Mouse (Mus musculus): ENCODE results near the gene C1ra. TPM values are rescaled to one million over a fixed set of nuclear protein-coding genes. Genes with fewer than 3 reads are reported as not detected.
A peak's percentile ranks its signal among the peaks of the same experiment; 100 is the strongest.
"Not testable (repeated sequence)": the region's sequence is repeated elsewhere in the genome, so short reads cannot be mapped to it uniquely, and the experiment has no call there.

Gene C1ra
- 0.31 and 0.36 TPM in 2 replicates for polyA plus RNA-seq (2015; fragmentation: Nextera tagmentation; extraction: Ambion mirVana)

DNA sequence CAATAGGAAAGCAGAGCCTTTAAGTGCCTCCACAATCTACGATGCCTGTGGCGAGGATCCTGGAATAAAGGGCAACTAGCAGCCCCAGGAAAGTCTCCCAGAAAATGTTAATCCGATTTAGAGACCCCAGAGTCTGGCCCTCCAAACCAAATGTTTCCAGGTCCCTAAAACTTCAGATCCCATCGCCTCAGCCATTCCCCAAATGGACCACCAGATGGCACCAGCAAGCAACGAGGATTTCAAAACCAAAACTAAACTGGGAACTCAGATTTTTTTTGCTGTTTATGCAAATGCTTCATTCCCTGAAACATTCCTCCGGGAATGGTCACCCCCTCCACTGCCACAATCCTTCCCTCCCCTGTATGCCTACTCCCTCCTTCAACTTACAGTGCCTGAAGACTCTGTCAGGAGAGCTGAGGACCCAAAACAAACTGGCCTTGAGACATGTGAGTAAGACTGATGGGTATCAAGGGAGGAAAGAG, at the start of gene C1ra:
TSS of gene C1ra (plus strand) at position 51 of the 482 bp plus-strand sequence.
- no peak within 1 kb of the TSS for H3K27ac ChIP-seq (ENCODE audit: low read length)
- 6% methylated on average over 6 of the region's 6 CpGs for WGBS
- H3K4me2 ChIP-seq (ENCODE audit: low read length) = 0 out of 2 replicates have a peak within 1 kb of the TSS, but pooled peaks have one; percentile 27
- no peaks in the 10 kb centered on the region for H3K36me3 ChIP-seq (ENCODE audit: control insufficient read depth, insufficient read depth, low read length)
- H3K9ac ChIP-seq (ENCODE audit: low read depth, low read length) = no peak within 1 kb of the TSS
- H3K4me3 ChIP-seq (ENCODE audit: low read depth, low read length) = no peak within 1 kb of the TSS
- no peak for ATAC-seq
- no peaks in the 10 kb centered on the region for H3K9me3 ChIP-seq (replicated peaks; ENCODE audit: control insufficient read depth, low read length, poor library complexity, severe bottlenecking)
- no peaks in the 10 kb centered on the region for H3K27me3 ChIP-seq (ENCODE audit: control insufficient read depth, insufficient read depth, low read depth, low read length)
- no peaks in the 10 kb centered on the region for H3K4me1 ChIP-seq (ENCODE audit: control insufficient read depth, insufficient read depth, low read length)

DNA sequence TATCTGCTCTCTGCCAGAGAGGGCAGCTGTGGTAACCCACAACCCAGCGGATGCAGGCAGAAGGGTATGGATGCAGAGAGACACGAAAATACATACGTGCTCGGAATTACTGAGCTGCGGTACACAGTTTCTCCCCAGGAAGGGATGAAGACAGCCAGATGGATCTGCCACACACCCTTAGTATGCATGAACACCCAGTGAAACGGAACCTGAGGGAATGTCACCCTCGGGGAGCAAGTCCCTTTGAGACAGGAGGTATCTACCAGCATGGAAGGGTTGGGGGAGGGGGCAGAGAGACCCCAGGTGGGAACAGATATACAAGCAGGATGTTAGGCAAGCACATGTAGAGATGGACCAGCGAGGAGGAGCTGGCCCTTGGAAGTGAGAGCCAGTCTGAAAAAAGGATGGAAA, 48.3 kb upstream of the C1ra start:
- H3K27ac ChIP-seq (ENCODE audit: low read length) = peak overlapping the region; percentile 92
- peaks cover 21% of the 10 kb centered on the region for H3K4me1 ChIP-seq (ENCODE audit: control insufficient read depth, insufficient read depth, low read length)
- no peaks in the 10 kb centered on the region; the same call in 1 of the 2 replicates for H3K36me3 ChIP-seq (ENCODE audit: control insufficient read depth, insufficient read depth, low read length)
- H3K27me3 ChIP-seq (ENCODE audit: control insufficient read depth, insufficient read depth, low read depth, low read length) = no peaks in the 10 kb centered on the region
- peak; percentile 53 for ATAC-seq
- H3K4me2 ChIP-seq (ENCODE audit: low read length) = peak overlapping the region; percentile 68
- H3K4me3 ChIP-seq (ENCODE audit: low read depth, low read length) = peak overlapping the region; percentile 73
- WGBS = 11% methylated on average over 8 of the region's 8 CpGs
- H3K9ac ChIP-seq (ENCODE audit: low read depth, low read length) = peak overlapping the region; percentile 87
- no peaks in the 10 kb centered on the region for H3K9me3 ChIP-seq (replicated peaks; ENCODE audit: control insufficient read depth, low read length, poor library complexity, severe bottlenecking)

DNA sequence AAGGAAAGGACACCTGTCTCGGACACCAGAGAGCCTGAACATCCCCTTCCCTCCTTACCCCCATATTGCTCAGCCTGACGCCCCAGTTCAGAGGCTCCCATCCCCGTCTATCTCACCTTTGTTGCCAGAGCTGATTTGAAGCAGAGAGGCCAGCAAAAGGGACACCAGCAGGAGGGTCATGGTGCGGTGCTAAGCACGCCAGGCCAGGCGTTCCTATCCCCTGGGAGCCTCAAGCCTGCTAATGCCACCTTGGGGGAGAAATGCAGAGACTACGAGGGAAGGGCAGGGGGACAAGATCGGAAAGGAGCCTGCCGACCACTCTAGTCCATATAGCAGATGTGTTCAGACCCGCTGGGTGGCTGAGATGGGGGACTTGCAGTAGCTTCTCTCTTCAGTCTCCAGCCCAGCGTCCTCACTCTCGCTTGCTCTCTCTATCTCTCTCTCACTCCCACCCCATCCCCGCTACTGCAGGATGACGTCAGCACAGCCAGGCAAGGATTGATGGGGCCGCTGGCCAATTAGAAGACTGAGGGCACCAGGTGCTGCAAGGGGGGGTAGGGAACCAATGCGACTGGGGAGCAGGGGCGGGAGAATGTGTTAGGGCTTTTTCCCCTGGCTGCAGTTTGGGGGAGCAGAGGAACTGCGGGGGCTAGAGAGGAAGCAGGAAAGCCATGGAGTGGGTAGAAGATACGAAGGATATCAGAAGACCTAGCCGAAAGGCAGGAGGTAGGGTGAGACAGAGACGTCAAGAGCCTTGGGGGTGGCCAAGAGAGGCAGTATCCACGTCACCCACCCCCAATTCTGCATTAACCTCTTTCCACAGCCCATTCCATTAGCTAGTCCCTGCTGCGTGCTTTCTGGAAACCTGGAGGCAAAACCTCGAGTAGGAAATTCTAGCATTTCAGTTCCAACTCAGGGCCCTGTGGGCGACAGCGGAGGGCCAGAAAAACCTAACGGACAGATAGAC, 47.6 kb upstream of the C1ra start, which contains the start of gene Clstn3:
TSS of gene Clstn3 (minus strand) at position 490 of the 967 bp plus-strand sequence.
- 5% methylated on average over 26 of the region's 27 CpGs for WGBS
- peak; percentile 97 for ATAC-seq
- no peaks in the 10 kb centered on the region for H3K9me3 ChIP-seq (replicated peaks; ENCODE audit: control insufficient read depth, low read length, poor library complexity, severe bottlenecking)
- H3K36me3 ChIP-seq (ENCODE audit: control insufficient read depth, insufficient read depth, low read length) = no peaks in the 10 kb centered on the region; the same call in 1 of the 2 replicates
- H3K27ac ChIP-seq (ENCODE audit: low read length) = peak within 1 kb of the TSS; percentile 92
- no peaks in the 10 kb centered on the region for H3K27me3 ChIP-seq (ENCODE audit: control insufficient read depth, insufficient read depth, low read depth, low read length)
- peak within 1 kb of the TSS; percentile 87 for H3K9ac ChIP-seq (ENCODE audit: low read depth, low read length)
- H3K4me2 ChIP-seq (ENCODE audit: low read length) = peak within 1 kb of the TSS; percentile 68
- H3K4me1 ChIP-seq (ENCODE audit: control insufficient read depth, insufficient read depth, low read length) = peaks cover 21% of the 10 kb centered on the region
- peak within 1 kb of the TSS; percentile 73 for H3K4me3 ChIP-seq (ENCODE audit: low read depth, low read length)

DNA sequence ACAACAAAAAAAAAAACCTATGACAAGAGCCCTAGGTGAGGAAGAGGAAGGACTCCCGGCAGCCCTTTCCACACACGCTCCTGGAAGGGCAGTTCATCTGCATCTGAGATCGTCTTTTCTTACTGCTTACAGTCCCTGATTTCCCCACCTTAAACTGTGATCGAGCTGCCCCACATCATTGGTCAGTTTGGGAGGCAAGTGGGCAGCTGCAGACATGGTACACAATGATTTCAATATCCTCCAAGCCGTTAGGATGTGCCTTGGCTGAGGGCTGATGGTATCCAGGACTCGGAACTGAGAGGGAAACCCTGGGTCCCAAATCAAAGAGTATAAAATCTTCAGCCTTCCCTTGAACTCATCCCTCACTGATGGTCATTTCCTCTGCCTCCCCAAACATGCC, 46.9 kb upstream of the C1ra start:
- 37% methylated on average over 6 of the region's 6 CpGs for WGBS
- H3K9me3 ChIP-seq (replicated peaks; ENCODE audit: control insufficient read depth, low read length, poor library complexity, severe bottlenecking) = no peaks in the 10 kb centered on the region
- H3K4me3 ChIP-seq (ENCODE audit: low read depth, low read length) = peak overlapping the region; percentile 73
- peak overlapping the region; percentile 68 for H3K4me2 ChIP-seq (ENCODE audit: low read length)
- no peaks in the 10 kb centered on the region; the same call in 1 of the 2 replicates for H3K36me3 ChIP-seq (ENCODE audit: control insufficient read depth, insufficient read depth, low read length)
- peaks cover 21% of the 10 kb centered on the region for H3K4me1 ChIP-seq (ENCODE audit: control insufficient read depth, insufficient read depth, low read length)
- peak overlapping the region; percentile 87 for H3K9ac ChIP-seq (ENCODE audit: low read depth, low read length)
- ATAC-seq = 0 out of 2 replicates have a peak, but pooled peaks have one; percentile 3
- H3K27me3 ChIP-seq (ENCODE audit: control insufficient read depth, insufficient read depth, low read depth, low read length) = no peaks in the 10 kb centered on the region
- peak overlapping the region; percentile 92 for H3K27ac ChIP-seq (ENCODE audit: low read length)

DNA sequence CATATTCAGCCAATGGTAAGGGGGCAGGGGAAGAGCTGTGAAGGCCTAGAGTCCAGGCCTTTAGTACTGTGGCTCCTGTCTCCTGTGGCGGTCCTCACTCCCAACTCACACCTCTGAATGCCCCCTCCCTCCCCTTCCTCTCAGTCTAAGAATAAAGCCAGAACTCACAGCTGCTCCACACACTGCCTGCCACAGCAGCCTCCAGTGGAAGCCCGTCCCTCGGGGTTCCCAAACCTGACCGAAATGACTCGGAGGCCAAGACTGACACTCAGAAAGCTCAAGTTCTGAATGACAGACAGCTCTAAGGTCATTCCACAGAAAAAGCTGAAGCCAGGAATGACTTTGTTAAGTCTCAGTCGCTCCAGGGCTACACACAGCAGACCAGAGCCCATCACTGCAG, 46.5 kb upstream of the C1ra start:
- Histone ChIP-seq H3K4me2 (ENCODE audit: low read length) (peak overlapping the region; percentile 68), H3K27ac (ENCODE audit: low read length) (peak overlapping the region; percentile 92), H3K4me1 (ENCODE audit: control insufficient read depth, insufficient read depth, low read length) (peaks cover 21% of the 10 kb centered on the region), H3K9ac (ENCODE audit: low read depth, low read length) (0 out of 2 replicates have a peak overlapping the region, but pooled peaks have one; percentile 87), H3K4me3 (ENCODE audit: low read depth, low read length) (no peak overlapping the region), H3K9me3 (replicated peaks; ENCODE audit: control insufficient read depth, low read length, poor library complexity, severe bottlenecking) (no peaks in the 10 kb centered on the region), H3K36me3 (ENCODE audit: control insufficient read depth, insufficient read depth, low read length) (no peaks in the 10 kb centered on the region; the same call in 1 of the 2 replicates), H3K27me3 (ENCODE audit: control insufficient read depth, insufficient read depth, low read depth, low read length) (no peaks in the 10 kb centered on the region)
- WGBS = 71% methylated on average over 6 of the region's 6 CpGs
- ATAC-seq = no peak

DNA sequence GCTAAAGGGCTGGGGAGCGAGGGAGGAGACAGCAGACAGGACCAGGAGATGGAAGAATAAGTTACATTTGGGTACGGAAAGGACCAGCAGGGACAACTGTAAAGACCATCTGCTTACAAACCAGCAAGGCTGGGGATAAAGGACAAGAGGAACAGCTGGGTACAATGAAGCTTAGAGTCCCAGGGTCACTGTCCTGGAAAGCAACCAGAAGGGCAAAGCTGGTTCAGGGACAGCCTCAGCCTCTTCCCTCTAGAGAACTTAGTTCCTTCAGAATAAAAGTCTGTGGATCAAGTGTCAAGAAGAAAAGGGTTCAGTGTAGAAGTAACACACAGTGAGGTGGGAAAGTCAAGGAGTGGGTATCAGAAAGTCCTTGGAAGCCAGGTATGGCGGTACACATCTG, 41.1 kb upstream of the C1ra start:
- 84% methylated on average over 3 of the region's 3 CpGs for WGBS

DNA sequence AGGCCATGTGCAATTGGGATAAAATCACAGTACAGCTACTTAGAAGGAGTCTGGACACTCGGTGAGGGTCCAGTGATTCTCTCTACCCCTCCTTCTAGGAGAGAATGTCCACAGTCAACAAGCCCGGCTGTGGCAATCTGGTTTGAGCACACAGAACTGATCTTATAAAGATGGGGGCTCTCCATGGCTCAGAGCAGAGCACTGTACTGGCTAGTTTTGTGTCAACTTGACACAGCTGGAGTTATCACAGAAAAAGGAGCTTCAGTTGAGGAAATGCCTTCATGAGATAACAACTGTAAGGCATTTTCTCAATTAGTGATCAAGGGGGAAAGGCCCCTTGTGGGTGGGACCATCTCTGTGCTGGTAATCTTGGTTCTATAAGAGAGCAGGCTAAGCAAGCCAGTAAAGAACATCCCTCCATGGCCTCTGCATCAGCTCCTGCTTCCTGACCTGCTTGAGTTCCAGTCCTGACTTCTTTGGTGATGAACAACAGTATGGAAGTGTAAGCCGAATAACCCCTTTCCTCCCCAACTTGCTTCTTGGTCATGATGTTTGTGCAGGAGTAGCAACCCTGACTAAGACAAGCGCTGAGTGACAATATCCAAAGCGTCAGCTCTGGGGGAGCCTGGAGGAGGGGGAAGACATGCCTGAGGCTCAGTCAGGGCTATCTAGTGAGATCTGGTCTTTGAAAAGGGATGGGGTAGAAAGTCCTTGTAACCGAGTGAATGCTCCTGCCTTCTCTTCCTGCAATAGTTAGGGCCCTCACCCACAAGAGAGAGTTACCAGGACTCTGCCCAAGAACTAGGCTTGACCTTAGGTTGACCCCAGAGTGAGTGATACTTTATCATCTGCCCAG, 40.2 kb upstream of the C1ra start:
- not testable (repeated sequence) for H3K36me3 ChIP-seq (ENCODE audit: control insufficient read depth, insufficient read depth, low read length); H3K27me3 ChIP-seq (ENCODE audit: control insufficient read depth, insufficient read depth, low read depth, low read length); H3K9ac ChIP-seq (ENCODE audit: low read depth, low read length); H3K27ac ChIP-seq (ENCODE audit: low read length); H3K4me2 ChIP-seq (ENCODE audit: low read length); ATAC-seq; H3K9me3 ChIP-seq (replicated peaks; ENCODE audit: control insufficient read depth, low read length, poor library complexity, severe bottlenecking); H3K4me3 ChIP-seq (ENCODE audit: low read depth, low read length); H3K4me1 ChIP-seq (ENCODE audit: control insufficient read depth, insufficient read depth, low read length)
- WGBS = 74% methylated on average over 6 of the region's 6 CpGs

More for the DNA sequence above, 41.1 kb upstream of the C1ra start:
- Histone ChIP-seq H3K9ac (ENCODE audit: low read depth, low read length) (no peak overlapping the region), H3K9me3 (replicated peaks; ENCODE audit: control insufficient read depth, low read length, poor library complexity, severe bottlenecking) (no peaks in the 10 kb centered on the region), H3K27ac (ENCODE audit: low read length) (no peak overlapping the region), H3K4me3 (ENCODE audit: low read depth, low read length) (no peak overlapping the region), H3K36me3 (ENCODE audit: control insufficient read depth, insufficient read depth, low read length) (no peaks in the 10 kb centered on the region), H3K4me2 (ENCODE audit: low read length) (no peak overlapping the region), H3K4me1 (ENCODE audit: control insufficient read depth, insufficient read depth, low read length) (no peaks in the 10 kb centered on the region), H3K27me3 (ENCODE audit: control insufficient read depth, insufficient read depth, low read depth, low read length) (no peaks in the 10 kb centered on the region)
- ATAC-seq = no peak

DNA sequence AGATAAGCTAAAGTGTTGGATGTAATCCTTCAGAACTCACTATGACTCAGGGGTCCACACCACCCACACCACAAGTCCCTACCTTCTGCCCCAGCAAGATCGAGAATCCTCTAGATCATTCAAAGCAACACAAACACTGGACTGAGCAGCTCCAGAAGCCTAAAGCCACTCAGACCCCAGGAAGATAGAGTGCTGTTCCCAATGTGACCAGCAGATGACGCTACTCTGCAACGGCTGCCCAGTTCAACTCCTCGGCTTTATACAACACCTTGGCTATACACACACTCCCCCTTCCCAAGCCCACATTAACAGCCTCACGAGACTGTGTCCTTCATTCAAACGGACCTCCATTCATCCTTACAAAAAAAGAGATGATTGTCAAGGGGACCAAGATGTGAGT, 39.4 kb upstream of the C1ra start:
- no peaks in the 10 kb centered on the region for H3K27me3 ChIP-seq (ENCODE audit: control insufficient read depth, insufficient read depth, low read depth, low read length)
- WGBS = 36% methylated on average over 6 of the region's 6 CpGs
- H3K36me3 ChIP-seq (ENCODE audit: control insufficient read depth, insufficient read depth, low read length) = no peaks in the 10 kb centered on the region
- H3K4me2 ChIP-seq (ENCODE audit: low read length) = no peak overlapping the region
- H3K4me3 ChIP-seq (ENCODE audit: low read depth, low read length) = no peak overlapping the region
- no peaks in the 10 kb centered on the region for H3K9me3 ChIP-seq (replicated peaks; ENCODE audit: control insufficient read depth, low read length, poor library complexity, severe bottlenecking)
- H3K27ac ChIP-seq (ENCODE audit: low read length) = no peak overlapping the region
- H3K4me1 ChIP-seq (ENCODE audit: control insufficient read depth, insufficient read depth, low read length) = no peaks in the 10 kb centered on the region
- H3K9ac ChIP-seq (ENCODE audit: low read depth, low read length) = no peak overlapping the region
- ATAC-seq = no peak
